Mouse (Mus musculus) ES-Bruce4 (cell line): ENCODE results near the gene Bcl9l.

Experiments used
- CTCF ChIP-seq: IDR thresholded peaks from one replicate; pipeline ENCODE4 v1.8.1; 2011; ENCODE audit warnings: low read depth, low read length
- POLR2A ChIP-seq: IDR thresholded peaks from one replicate; pipeline ENCODE4 v1.8.1; 2011; ENCODE audit warnings: low read length; ENCODE audit not compliant: insufficient read depth

DNA sequence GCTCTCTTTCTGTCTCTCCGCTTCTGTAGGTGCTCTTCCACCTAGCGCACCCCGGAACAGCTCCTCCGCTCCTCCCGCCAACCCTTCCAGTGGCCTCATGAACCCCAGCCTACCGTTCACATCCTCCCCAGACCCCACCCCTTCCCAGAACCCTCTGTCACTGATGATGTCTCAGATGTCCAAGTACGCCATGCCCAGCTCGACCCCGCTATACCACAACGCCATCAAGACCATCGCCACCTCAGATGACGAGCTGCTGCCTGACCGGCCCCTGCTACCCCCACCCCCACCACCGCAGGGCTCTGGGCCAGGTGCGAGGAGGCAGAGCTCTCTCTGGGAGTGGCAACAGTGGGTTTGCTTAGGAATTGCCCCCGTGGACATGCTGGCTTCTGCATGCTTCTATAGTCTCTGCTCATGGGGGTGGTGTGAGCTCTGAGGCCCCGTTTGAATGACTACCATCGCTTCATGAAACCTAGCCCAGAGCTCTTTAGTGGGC lies 25.5 kb downstream of the Bcl9l start:
- TF ChIP-seq CTCF (no peak), POLR2A (no peak)
